Mouse (Mus musculus) brain, embryonic 14.5 days (tissue): ENCODE measurements around the gene Ryk.

Experiments
- CTCF ChIP-seq: fragments of 200-500 bp; IDR thresholded peaks from 2 replicates; pipeline ENCODE4 v1.5.1; 2012; ENCODE audit warnings: inconsistent platforms, mild to moderate bottlenecking, moderate library complexity, borderline replicate concordance; ENCODE audit not compliant: insufficient read depth, insufficient read length; ENCODE audit errors: extremely low read depth
- POLR2A ChIP-seq: fragments of 200-500 bp; IDR thresholded peaks from 2 replicates; pipeline ENCODE4 v1.6.1; 2012; ENCODE audit warnings: mild to moderate bottlenecking, inconsistent platforms, borderline replicate concordance; ENCODE audit not compliant: poor library complexity, insufficient read depth, insufficient read length, severe bottlenecking; ENCODE audit errors: extremely low read depth

DNA sequence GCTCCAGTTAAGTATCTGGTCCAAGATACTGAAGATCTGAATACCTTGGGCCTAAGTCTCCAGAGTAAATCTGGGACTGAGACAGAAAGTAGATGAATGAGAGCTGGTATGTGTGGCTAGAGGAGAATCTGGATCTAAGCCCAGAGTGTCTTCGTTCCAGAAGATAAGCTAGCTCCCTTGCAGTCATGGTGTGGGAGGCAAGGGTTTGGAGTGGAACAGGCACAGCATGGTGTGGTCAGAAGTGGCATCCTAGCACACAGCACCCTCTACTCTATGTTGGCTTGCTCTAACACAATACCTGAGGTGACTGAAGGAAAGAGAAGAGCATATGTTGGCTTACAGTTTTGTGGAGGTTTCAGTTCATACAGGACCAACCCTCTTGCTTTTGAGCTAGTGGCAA, 79.9 kb downstream of the Ryk start:
- no peak for TF ChIP-seq POLR2A
- TF ChIP-seq CTCF: no peak
